Mouse (Mus musculus) liver, adult 2 months (tissue): ENCODE results near the gene Wnt1. TPM values are rescaled to one million over a fixed set of nuclear protein-coding genes. Genes with fewer than 3 reads are reported as not detected.

Experiments
- DNase-seq: peaks from one replicate; pipeline ENCODE4 v3.0.0-alpha.2; 2011; ENCODE audit warnings: low read depth, low spot score; ENCODE audit errors: extremely low read depth
- H3K27ac ChIP-seq: fragments of 200-500 bp; replicated peaks from 2 replicates; pipeline ENCODE4 v1.5.1; 2012; ENCODE audit warnings: low read depth, mild to moderate bottlenecking, control low read depth, inconsistent platforms, low read length; ENCODE audit not compliant: insufficient read depth
- H3K27me3 ChIP-seq: fragments of 200-500 bp; 2 replicates; pipeline ENCODE4 v1.6.1; 2012; ENCODE audit warnings: mild to moderate bottlenecking, moderate library complexity, low read length, inconsistent platforms; ENCODE audit not compliant: control insufficient read depth, insufficient read depth
- H3K36me3 ChIP-seq: fragments of 200-500 bp; 2 replicates; pipeline ENCODE4 v1.6.1; 2012; ENCODE audit warnings: low read length, inconsistent platforms; ENCODE audit not compliant: control insufficient read depth, insufficient read depth
- H3K4me1 ChIP-seq: fragments of 200-500 bp; 2 replicates; pipeline ENCODE4 v1.6.1; 2011; ENCODE audit warnings: low read length; ENCODE audit not compliant: control insufficient read depth, insufficient read depth
- H3K4me3 ChIP-seq: fragments of 200-500 bp; 2 replicates; pipeline ENCODE4 v1.5.1; 2011; ENCODE audit warnings: low read depth, mild to moderate bottlenecking, control low read depth, low read length, moderate library complexity; ENCODE audit not compliant: insufficient read depth
- H3K79me2 ChIP-seq: fragments of 200-500 bp; 2 replicates; pipeline ENCODE4 v1.6.1; 2012; ENCODE audit warnings: inconsistent platforms, mild to moderate bottlenecking, low read length, moderate library complexity; ENCODE audit not compliant: control insufficient read depth, insufficient read depth
- H3K9ac ChIP-seq: fragments of 200-500 bp; 2 replicates; pipeline ENCODE4 v1.6.1; 2012; ENCODE audit warnings: low read depth, mild to moderate bottlenecking, control low read depth, inconsistent platforms, low read length
- CTCF ChIP-seq: fragments of 200-500 bp; IDR thresholded peaks from 2 replicates; pipeline ENCODE4 v1.5.1; 2011; ENCODE audit warnings: low read depth, low read length, control low read depth
- POLR2A ChIP-seq: fragments of 200-500 bp; IDR thresholded peaks from 2 replicates; pipeline ENCODE4 v1.6.1; 2011; ENCODE audit warnings: low read length, control low read depth; ENCODE audit not compliant: insufficient read depth; ENCODE audit errors: extremely low read depth
- WGBS: fragments of 180-500 bp; shearing (Covaris S2); methylation state at CpG from one replicate; pipeline ENCODE4 v1.1.7; 2018; 5-methylcytosine and 5-hydroxymethylcytosine counted together
- polyA plus RNA-seq: library from polyadenylated mRNA; depleted of rRNA; stranded (reverse); fragments of >200 nt; gene quantifications from 2 replicates; pipeline ENCODE4 v1.2.3, GENCODE M21; 2012
- total RNA-seq: library from RNA; depleted of rRNA; stranded (reverse); fragments of >200 nt; gene quantifications from 2 replicates; pipeline ENCODE4 v1.2.3, GENCODE M21; 2014

Gene Wnt1
- total and polyA plus RNA-seq, 2 experiments: not detected

DNA sequence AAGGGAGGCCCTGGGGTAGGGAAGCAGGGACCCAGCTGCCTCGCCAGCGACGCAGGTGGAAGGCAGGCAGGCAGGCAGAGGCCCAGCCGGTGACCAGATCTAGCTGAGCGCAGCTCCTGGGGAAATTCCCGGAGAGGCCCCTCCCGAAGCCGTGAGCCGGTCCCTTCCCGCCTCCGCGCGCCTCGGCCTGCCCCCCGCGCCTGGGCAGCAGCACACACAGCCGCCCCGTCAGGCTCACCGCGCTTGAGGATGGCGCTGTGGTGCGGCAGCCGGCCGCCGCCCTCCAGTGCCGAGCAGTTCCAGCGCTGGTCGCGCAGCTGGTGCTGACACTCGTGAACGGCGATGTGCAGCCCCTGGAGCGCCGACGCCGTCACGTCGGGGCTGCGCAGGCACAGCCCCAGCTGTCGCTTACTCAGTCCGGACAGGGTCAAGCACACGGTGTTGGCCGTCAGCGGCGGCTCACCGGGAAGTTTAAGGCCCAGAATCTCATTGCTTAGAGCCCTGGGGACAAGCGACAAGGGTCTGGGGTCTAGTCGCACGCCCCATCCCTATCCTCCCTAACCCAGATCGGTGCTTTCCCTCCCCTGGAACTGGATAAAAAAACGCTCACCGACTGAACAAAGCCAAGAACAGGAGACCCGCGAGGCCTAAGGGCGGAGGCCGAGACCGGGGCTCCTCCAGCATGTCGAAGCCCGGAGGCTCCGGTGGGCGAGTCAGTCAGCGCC, 13.2 kb upstream of the Wnt1 start:
- Histone ChIP-seq H3K27me3 (peaks cover 38% of the 10 kb centered on the region), H3K27ac (no peak overlapping the region), H3K9ac (no peak overlapping the region; the same call in 1 of the 2 replicates), H3K79me2 (no peaks in the 10 kb centered on the region), H3K36me3 (no peaks in the 10 kb centered on the region), H3K4me1 (peaks cover 7% of the 10 kb centered on the region; the same call in 1 of the 2 replicates), H3K4me3 (peak overlapping the region; percentile 2; the same call in 1 of the 2 replicates)
- DNase-seq: no peak
- 7% methylated on average over 62 of the region's 62 CpGs for WGBS
- TF ChIP-seq POLR2A (no peak), CTCF (no peak)

DNA sequence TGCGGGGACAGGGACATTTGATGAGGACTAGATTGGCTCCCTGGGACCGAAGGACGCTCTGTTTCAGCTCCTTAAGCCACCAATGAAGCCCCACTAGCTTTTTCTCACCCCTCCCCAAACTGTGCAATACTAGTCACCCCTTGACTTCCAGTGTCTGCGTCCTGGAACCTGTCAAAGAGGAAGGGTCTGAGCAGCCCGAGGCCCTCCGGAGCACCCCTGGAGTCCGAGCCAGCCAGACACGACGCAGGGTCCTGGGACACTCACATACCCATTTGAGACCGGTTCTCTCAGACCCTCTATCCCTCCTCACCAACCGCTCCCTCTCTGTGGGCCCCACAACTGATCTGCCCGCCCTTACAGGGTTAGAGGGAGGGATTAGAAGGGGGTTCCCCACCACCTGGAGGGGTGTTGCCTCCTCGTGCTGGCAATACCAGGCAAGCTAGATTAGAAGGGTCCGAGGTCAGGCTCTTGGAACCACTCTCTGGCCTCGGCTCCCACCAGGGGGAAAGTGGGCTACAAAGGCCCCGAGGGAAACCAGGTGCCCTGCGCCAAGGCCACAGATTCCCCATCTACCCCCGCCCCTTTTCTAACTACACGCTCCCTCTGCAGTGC, 12.5 kb upstream of the Wnt1 start:
- H3K27me3 ChIP-seq: peaks cover 38% of the 10 kb centered on the region
- H3K4me3 ChIP-seq: no peak overlapping the region
- no peak for TF ChIP-seq CTCF
- TF ChIP-seq POLR2A: no peak
- H3K27ac ChIP-seq: no peak overlapping the region
- WGBS: 10% methylated on average over 19 of the region's 19 CpGs
- no peaks in the 10 kb centered on the region for H3K36me3 ChIP-seq
- no peak for DNase-seq
- peaks cover 7% of the 10 kb centered on the region; the same call in 1 of the 2 replicates for H3K4me1 ChIP-seq
- H3K79me2 ChIP-seq: no peaks in the 10 kb centered on the region
- no peak overlapping the region for H3K9ac ChIP-seq

DNA sequence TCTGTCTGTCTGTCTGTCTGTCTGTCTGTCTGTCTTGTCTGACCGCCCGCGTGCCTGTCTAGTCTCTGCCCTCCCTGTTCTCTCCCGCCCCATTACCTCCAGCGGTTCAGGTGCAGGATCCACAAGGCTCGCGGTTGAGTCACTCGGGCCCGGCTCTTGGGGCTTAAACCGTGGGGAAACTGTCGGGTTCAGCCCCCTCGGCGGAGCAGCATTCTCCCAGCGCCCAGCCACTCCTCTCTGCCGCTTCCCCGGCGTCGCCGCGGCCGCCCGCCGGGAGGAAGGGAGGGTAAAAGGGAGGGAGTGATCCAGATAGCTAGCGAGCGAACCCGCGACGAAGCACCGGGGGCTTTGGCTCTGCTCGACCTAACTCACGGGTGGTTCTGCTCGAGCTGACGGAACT, 11.9 kb upstream of the Wnt1 start, which contains the start of gene Wnt10b:
Gene Wnt10b (minus strand): TSS at position 389 of the 400 bp plus-strand sequence.
- DNase-seq: no peak

DNA sequence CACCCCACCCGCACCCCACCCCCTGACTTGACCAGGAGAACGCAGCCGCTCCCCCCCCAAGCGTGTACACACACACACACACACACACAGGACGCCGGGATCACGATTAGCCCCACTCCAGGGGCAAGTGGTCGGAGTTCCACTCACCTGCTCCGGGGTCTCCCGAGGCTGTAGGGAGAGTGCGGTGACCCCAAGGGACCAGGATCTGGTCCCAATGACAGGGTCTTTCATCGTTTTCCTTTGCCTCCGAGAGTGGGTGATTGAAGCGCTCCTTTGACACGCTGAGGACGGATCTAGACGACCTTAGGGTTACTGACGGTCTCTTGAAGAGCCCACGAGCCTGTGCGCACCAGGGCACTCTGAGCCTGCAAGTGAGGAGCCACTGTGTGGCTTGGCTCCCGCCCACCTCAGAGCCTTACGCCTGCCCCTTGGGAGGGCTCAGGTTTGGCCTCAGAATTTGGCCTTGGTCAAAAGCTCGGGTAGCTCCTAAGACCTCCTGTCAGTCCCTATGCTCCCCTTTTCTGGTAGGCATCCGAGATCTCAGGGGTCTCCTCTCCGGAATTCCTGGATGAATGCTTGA, 11.4 kb upstream of the Wnt1 start:
- Histone ChIP-seq H3K27me3 (peaks cover 34% of the 10 kb centered on the region), H3K4me1 (no peaks in the 10 kb centered on the region), H3K79me2 (no peaks in the 10 kb centered on the region), H3K36me3 (no peaks in the 10 kb centered on the region), H3K4me3 (no peak overlapping the region), H3K9ac (no peak overlapping the region), H3K27ac (no peak overlapping the region)
- WGBS: 6% methylated on average over 24 of the region's 25 CpGs
- TF ChIP-seq CTCF (no peak), POLR2A (no peak)
- DNase-seq: no peak

More for the DNA sequence above, 11.9 kb upstream of the Wnt1 start, which contains the start of gene Wnt10b:
- no peaks in the 10 kb centered on the region for H3K79me2 ChIP-seq
- H3K4me1 ChIP-seq: peaks cover 3% of the 10 kb centered on the region; the same call in 1 of the 2 replicates
- H3K36me3 ChIP-seq: no peaks in the 10 kb centered on the region
- peaks cover 34% of the 10 kb centered on the region for H3K27me3 ChIP-seq
- TF ChIP-seq POLR2A: no peak
- no peak for TF ChIP-seq CTCF
- no peak within 1 kb of the TSS for H3K9ac ChIP-seq
- no peak within 1 kb of the TSS for H3K27ac ChIP-seq
- H3K4me3 ChIP-seq: no peak within 1 kb of the TSS
- 2% methylated on average over 33 of the region's 33 CpGs for WGBS

GRCm38 (mm10) chr15:98778806-98779205, 10.9 kb upstream of the Wnt1 start:
- Histone ChIP-seq H3K9ac (no peak overlapping the region), H3K79me2 (no peaks in the 10 kb centered on the region), H3K27me3 (peaks cover 34% of the 10 kb centered on the region), H3K36me3 (no peaks in the 10 kb centered on the region), H3K4me3 (no peak overlapping the region), H3K4me1 (no peaks in the 10 kb centered on the region), H3K27ac (no peak overlapping the region)
- TF ChIP-seq CTCF (no peak), POLR2A (no peak)
- 15% methylated on average over 11 of the region's 11 CpGs for WGBS
- DNase-seq: no peak
